ENCODE assay signal across 8 mouse cellular contexts in the genomic region with DNA sequence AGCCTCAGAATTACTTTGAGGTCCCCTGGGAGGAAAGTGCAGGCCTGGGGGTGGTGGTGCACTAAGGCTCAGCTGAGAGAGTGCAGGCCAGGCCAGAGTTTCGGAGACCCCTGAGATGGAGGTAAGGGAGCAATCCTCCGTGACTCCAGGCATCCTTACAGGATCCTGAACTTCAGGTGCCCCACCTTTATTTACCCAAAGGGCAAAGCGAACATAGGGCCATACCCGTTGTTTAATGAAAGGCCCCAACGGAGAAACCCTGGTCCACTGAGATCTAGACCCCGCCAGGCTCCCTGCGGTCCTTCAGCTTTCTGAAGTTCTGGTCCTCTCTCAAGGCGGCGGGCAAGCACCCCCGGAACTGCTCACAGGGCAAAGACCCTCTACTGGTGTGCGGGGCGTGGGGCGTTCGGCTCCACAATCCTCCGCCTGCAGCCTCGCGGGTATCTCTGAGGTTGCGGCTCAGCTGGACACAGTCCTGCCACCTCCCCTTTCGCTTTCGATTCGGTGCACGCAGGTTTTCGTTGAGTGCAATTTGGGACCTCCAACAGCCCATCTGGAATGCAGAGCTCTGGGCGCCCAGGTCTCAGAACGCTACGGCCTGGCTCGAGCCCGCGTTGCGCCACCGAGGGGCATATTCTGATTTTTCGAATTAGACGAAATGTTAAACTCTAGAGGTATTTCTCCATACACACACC. TPM values are rescaled to one million over a fixed set of nuclear protein-coding genes. Genes with fewer than 3 reads are reported as not detected.
DNase-seq lines count a peak whose midpoint lies in the region; ATAC-seq lines count a peak whose summit lies in the region.

No protein-coding gene starts in this region.

- under 1% methylated on average over 33 of the region's 33 CpGs for WGBS in midbrain, embryonic 10.5 days
- WGBS in midbrain, embryonic 16.5 days: 1% methylated on average over 33 of the region's 33 CpGs
- WGBS in heart, embryonic 14.5 days: 12% methylated on average over 33 of the region's 33 CpGs
- 2% methylated on average over 33 of the region's 33 CpGs for WGBS in limb, embryonic 10.5 days
- under 1% methylated on average over 33 of the region's 33 CpGs for WGBS in midbrain, embryonic 12.5 days

- peak overlapping the region; percentile 25 for H3K4me3 ChIP-seq in midbrain, embryonic 10.5 days
- no peak overlapping the region for H3K4me3 ChIP-seq in midbrain, embryonic 16.5 days (ENCODE audit: low read depth, low read length)
- H3K4me3 ChIP-seq in heart, embryonic 14.5 days (ENCODE audit: control insufficient read depth in 1 of 2, insufficient read depth in 1 of 2, low read depth in 1 of 2, low read length in 2 of 2): peak overlapping the region; percentile 36 to 39
- peak overlapping the region; percentile 65 for H3K4me3 ChIP-seq in limb, embryonic 10.5 days
- H3K4me3 ChIP-seq in midbrain, embryonic 12.5 days: peak overlapping the region; percentile 13

- peak; percentile 67 for DNase-seq in midbrain, embryonic 10.5 days (ENCODE audit: low spot score)
- DNase-seq in limb, embryonic 10.5 days (ENCODE audit: low spot score): peak; percentile 71
- no peak for DNase-seq in c-Kit-positive CD71-positive TER-119-positive erythroid progenitor cells, embryonic 14.5 days (ENCODE audit: low spot score)
- no peak for DNase-seq in layer of hippocampus, adult 18-20 months (ENCODE audit: low spot score in 2 of 2)
- no peak for DNase-seq in spleen, adult 12 weeks (ENCODE audit: low spot score)

- H3K27ac ChIP-seq in midbrain, embryonic 10.5 days (replicated peaks): no peak overlapping the region; the same call in 1 of the 2 replicates
- no peak overlapping the region for H3K27ac ChIP-seq in midbrain, embryonic 16.5 days (ENCODE audit: low read length)
- H3K27ac ChIP-seq in heart, embryonic 14.5 days (replicated peaks in 1 of 2; ENCODE audit: control insufficient read depth in 1 of 2, insufficient read depth in 1 of 2, low read depth in 2 of 2, low read length in 2 of 2): no peak overlapping the region
- peak overlapping the region; percentile 94 for H3K27ac ChIP-seq in limb, embryonic 10.5 days
- H3K27ac ChIP-seq in midbrain, embryonic 12.5 days (replicated peaks): no peak overlapping the region

- H3K4me2 ChIP-seq in midbrain, embryonic 16.5 days (ENCODE audit: low read length): no peak overlapping the region; the same call in 1 of the 2 replicates
- peak overlapping the region; percentile 59 for H3K4me2 ChIP-seq in heart, embryonic 14.5 days (ENCODE audit: low read length)
- H3K4me2 ChIP-seq in midbrain, embryonic 12.5 days (replicated peaks): peak overlapping the region; percentile 27

- ATAC-seq in midbrain, embryonic 16.5 days: no peak
- no peak for ATAC-seq in heart, embryonic 14.5 days (ENCODE audit: insufficient number of reproducible peaks, insufficient read depth, low FRiP score, low read depth)
- ATAC-seq in midbrain, embryonic 12.5 days (ENCODE audit: low FRiP score, low read depth): no peak

- no peak overlapping the region for H3K9ac ChIP-seq in midbrain, embryonic 16.5 days (ENCODE audit: low read depth, low read length)
- no peak overlapping the region for H3K9ac ChIP-seq in heart, embryonic 14.5 days (ENCODE audit: low read length)
- H3K9ac ChIP-seq in midbrain, embryonic 12.5 days (replicated peaks): no peak overlapping the region; the same call in 1 of the 2 replicates

- no peaks in the 10 kb centered on the region for H3K36me3 ChIP-seq in midbrain, embryonic 10.5 days
- H3K36me3 ChIP-seq in midbrain, embryonic 16.5 days (ENCODE audit: control insufficient read depth, insufficient read depth, low read length): no peaks in the 10 kb centered on the region
- no peaks in the 10 kb centered on the region for H3K36me3 ChIP-seq in heart, embryonic 14.5 days (ENCODE audit: control insufficient read depth, insufficient read depth, low read length)
- H3K36me3 ChIP-seq in limb, embryonic 10.5 days: peaks cover 8% of the 10 kb centered on the region
- H3K36me3 ChIP-seq in midbrain, embryonic 12.5 days: no peaks in the 10 kb centered on the region

- H3K4me1 ChIP-seq in midbrain, embryonic 10.5 days: peaks cover 41% of the 10 kb centered on the region
- peaks cover 16% of the 10 kb centered on the region for H3K4me1 ChIP-seq in midbrain, embryonic 16.5 days (ENCODE audit: control insufficient read depth, insufficient read depth, low read length)
- H3K4me1 ChIP-seq in heart, embryonic 14.5 days (ENCODE audit: control insufficient read depth in 2 of 2, insufficient read depth in 2 of 2, low read length in 2 of 2): peaks cover 13 to 30% of the 10 kb centered on the region in 2 experiments
- H3K4me1 ChIP-seq in limb, embryonic 10.5 days: peaks cover 88% of the 10 kb centered on the region
- H3K4me1 ChIP-seq in midbrain, embryonic 12.5 days: peaks cover 19% of the 10 kb centered on the region

- H3K9me3 ChIP-seq in midbrain, embryonic 10.5 days (replicated peaks): no peaks in the 10 kb centered on the region
- H3K9me3 ChIP-seq in midbrain, embryonic 16.5 days (replicated peaks; ENCODE audit: control insufficient read depth, low read length, poor library complexity, severe bottlenecking): no peaks in the 10 kb centered on the region
- H3K9me3 ChIP-seq in heart, embryonic 14.5 days (ENCODE audit: control insufficient read depth, low read length): no peaks in the 10 kb centered on the region
- no peaks in the 10 kb centered on the region for H3K9me3 ChIP-seq in limb, embryonic 10.5 days (replicated peaks)
- H3K9me3 ChIP-seq in midbrain, embryonic 12.5 days: no peaks in the 10 kb centered on the region

- peaks cover 100% of the 10 kb centered on the region for H3K27me3 ChIP-seq in midbrain, embryonic 10.5 days (ENCODE audit: low read depth, poor library complexity, severe bottlenecking)
- peaks cover 65% of the 10 kb centered on the region for H3K27me3 ChIP-seq in midbrain, embryonic 16.5 days (ENCODE audit: control insufficient read depth, insufficient read depth, low read depth, low read length)
- peaks cover 93% of the 10 kb centered on the region for H3K27me3 ChIP-seq in heart, embryonic 14.5 days (ENCODE audit: control insufficient read depth, insufficient read depth, low read length)
- H3K27me3 ChIP-seq in limb, embryonic 10.5 days (ENCODE audit: low read depth, poor library complexity, severe bottlenecking): peaks cover 99% of the 10 kb centered on the region
- peaks cover 98% of the 10 kb centered on the region for H3K27me3 ChIP-seq in midbrain, embryonic 12.5 days

RNA-seq across cellular contexts. Expression of gene Alx4, which starts 3.6 kb away (rescaled TPM):
- polyA plus RNA-seq in midbrain, embryonic 10.5 days (2016; fragmentation: Nextera tagmentation; extraction: Ambion mirVana): 6.5 and 6.7 TPM in 2 replicates
- polyA plus RNA-seq in midbrain, embryonic 16.5 days (2015; fragmentation: Nextera tagmentation; extraction: Ambion mirVana): 0.53 and 0.62 TPM in 2 replicates
- 0.05 and 0.15 TPM in 2 replicates for polyA plus RNA-seq in heart, embryonic 14.5 days (2014; fragmentation: Nextera tagmentation; extraction: Ambion mirVana)
- polyA plus RNA-seq in limb, embryonic 10.5 days (2016; fragmentation: Nextera tagmentation; extraction: Ambion mirVana): 12.5 and 14.8 TPM in 2 replicates
- 4.2 and 5.7 TPM in 2 replicates for polyA plus RNA-seq in midbrain, embryonic 12.5 days (2016; fragmentation: Nextera tagmentation; extraction: Ambion mirVana)
- under 1 TPM; 0.51 to 0.62 TPM for total RNA-seq in layer of hippocampus, adult 18-20 months (2021)

Comparison
In these comparisons a context has a peak if more than half of its experiments do, and no peak if none do; other contexts are left out.
1. DNase-seq: peak in midbrain, embryonic 10.5 days (single experiment) and limb, embryonic 10.5 days (single experiment); none in c-Kit-positive CD71-positive TER-119-positive erythroid progenitor cells, embryonic 14.5 days (single experiment), layer of hippocampus, adult 18-20 months (0 of 2) and spleen, adult 12 weeks (single experiment).